Mouse (Mus musculus) hindbrain, postnatal 0 days (tissue): Measurements from ENCODE around the gene Fam111a. TPM values are rescaled to one million over a fixed set of nuclear protein-coding genes. Genes with fewer than 3 reads are reported as not detected.

Experiments
- ATAC-seq: fragments of 200-750 bp; cut with Nextera tagmentation; 2 replicates; pipeline ENCODE4 v1.8.0; 2017; ENCODE audit warnings: mild to moderate bottlenecking, moderate TSS enrichment, moderate library complexity
- DNase-seq: peaks from one replicate; pipeline ENCODE4 v3.0.0-alpha.2; 2015; ENCODE audit warnings: low spot score
- H3K27ac ChIP-seq: fragments of 300-500 bp; sonication (generic); 2 replicates; pipeline ENCODE4 v1.5.1; 2014; ENCODE audit warnings: mild to moderate bottlenecking
- H3K27me3 ChIP-seq: fragments of 300-500 bp; sonication (generic); 2 replicates; pipeline ENCODE4 v1.6.1; 2014; ENCODE audit warnings: low read length, mixed read lengths; ENCODE audit not compliant: insufficient read depth
- H3K36me3 ChIP-seq: fragments of 300-500 bp; sonication (generic); 2 replicates; pipeline ENCODE4 v1.6.1; 2014; ENCODE audit warnings: low read length, mixed read lengths; ENCODE audit not compliant: insufficient read depth
- H3K4me1 ChIP-seq: fragments of 300-500 bp; sonication (generic); 2 replicates; pipeline ENCODE4 v1.6.1; 2014; ENCODE audit warnings: antibody characterized with exemption, low read length, mixed read lengths; ENCODE audit not compliant: insufficient read depth
- H3K4me2 ChIP-seq: fragments of 300-500 bp; sonication (generic); 2 replicates; pipeline ENCODE4 v1.6.1; 2014; ENCODE audit warnings: low read depth, mild to moderate bottlenecking, low read length, moderate library complexity, mixed read lengths
- H3K4me3 ChIP-seq: fragments of 300-500 bp; sonication (generic); 2 replicates; pipeline ENCODE4 v1.5.1; 2014; ENCODE audit warnings: low read length
- H3K9ac ChIP-seq: fragments of 300-500 bp; sonication (generic); replicated peaks from 2 replicates; pipeline ENCODE4 v1.6.1; 2014; ENCODE audit warnings: mild to moderate bottlenecking, low read length, moderate library complexity, mixed read lengths
- H3K9me3 ChIP-seq: fragments of 300-500 bp; sonication (generic); 2 replicates; pipeline ENCODE4 v1.6.1; 2016; ENCODE audit warnings: low read length, mixed read lengths
- CTCF ChIP-seq: IDR thresholded peaks from 2 replicates; pipeline ENCODE4 v1.5.1; 2016; ENCODE audit warnings: antibody characterized with exemption, control low read depth, low read depth
- WGBS: fragments of 180-500 bp; shearing (Covaris S2); extraction: QIAGEN DNeasy Blood & Tissue Kit; methylation state at CpG from one replicate; pipeline ENCODE4 v1.1.7; 2014; 5-methylcytosine and 5-hydroxymethylcytosine counted together
- polyA plus RNA-seq: library from polyadenylated mRNA; unstranded; fragments of >200 nt; fragmentation: Nextera tagmentation; extraction: Ambion mirVana; gene quantifications from 2 replicates; pipeline ENCODE4 v1.2.1, GENCODE M21; 2015
- total RNA-seq: library from RNA; depleted of rRNA; stranded (reverse); fragments of >200 nt; gene quantifications from 2 replicates; pipeline ENCODE4 v1.2.3, GENCODE M21; 2014

Fam111a gene
- total and polyA plus RNA-seq, 2 experiments from 2014 or later, result 1.9 to 3.3 TPM

DNA sequence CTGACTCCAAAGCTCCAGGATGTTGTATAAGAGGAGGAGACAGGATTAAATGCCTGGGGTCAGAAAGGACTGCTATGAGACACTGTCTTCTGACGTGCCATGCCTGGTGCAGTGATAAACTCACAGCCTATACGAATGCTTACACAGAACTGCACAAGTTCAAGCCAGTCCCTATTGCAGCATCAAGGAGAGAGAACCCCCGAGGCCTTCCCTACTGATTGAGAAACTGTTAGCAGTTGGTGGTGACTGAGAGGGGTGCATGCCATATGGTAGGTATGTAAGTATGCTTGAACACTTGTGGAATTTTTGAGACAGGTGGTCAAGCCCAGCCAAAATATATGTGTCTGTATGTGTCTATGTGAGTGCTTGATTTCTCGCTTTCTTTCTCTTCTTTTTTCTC is 22.2 kb upstream of the Fam111a start:
- Histone ChIP-seq H3K4me2 (no peak overlapping the region), H3K27me3 (no peaks in the 10 kb centered on the region), H3K36me3 (no peaks in the 10 kb centered on the region), H3K4me3 (no peak overlapping the region), H3K4me1 (no peaks in the 10 kb centered on the region), H3K27ac (no peak overlapping the region), H3K9ac (no peak overlapping the region), H3K9me3 (no peaks in the 10 kb centered on the region)
- no peak for TF ChIP-seq CTCF
- ATAC-seq, result no peak
- no peak for DNase-seq
- WGBS, result 60% methylated on average over 4 of the region's 4 CpGs

GRCm38 (mm10) chr19:12537168-12537567 is 8.4 kb upstream of the Fam111a start:
- Histone ChIP-seq H3K9ac (no peak overlapping the region), H3K4me3 (no peak overlapping the region), H3K4me2 (no peak overlapping the region), H3K4me1 (no peaks in the 10 kb centered on the region), H3K9me3 (no peaks in the 10 kb centered on the region), H3K27ac (no peak overlapping the region), H3K27me3 (no peaks in the 10 kb centered on the region), H3K36me3 (no peaks in the 10 kb centered on the region)
- TF ChIP-seq CTCF, result no peak
- ATAC-seq (no peak), DNase-seq (no peak)

DNA sequence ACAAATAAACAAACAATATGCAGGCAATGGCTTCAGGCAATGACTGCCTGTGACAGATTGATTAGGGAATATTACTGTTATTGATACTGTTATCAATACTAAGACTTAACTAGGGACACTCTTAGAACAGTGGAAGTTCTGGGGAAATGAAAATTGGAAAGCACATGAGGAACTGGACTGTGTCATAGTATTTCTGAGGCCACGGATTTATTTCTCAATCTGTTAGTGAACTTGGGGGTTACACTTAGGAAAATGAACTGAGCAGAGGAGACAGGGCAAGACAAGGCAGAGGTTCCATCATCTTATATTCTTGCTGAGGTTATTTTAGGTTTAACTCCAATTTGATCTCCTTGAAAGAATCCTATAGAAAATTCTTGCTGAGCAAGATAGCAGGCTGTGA is 5.6 kb upstream of the Fam111a start:
- WGBS, result 85% methylated on average over 1 of the region's 1 CpGs
- ATAC-seq, result no peak
- Histone ChIP-seq H3K27ac (no peak overlapping the region), H3K27me3 (no peaks in the 10 kb centered on the region), H3K9ac (no peak overlapping the region), H3K36me3 (no peaks in the 10 kb centered on the region), H3K4me2 (no peak overlapping the region), H3K4me1 (no peaks in the 10 kb centered on the region), H3K9me3 (no peaks in the 10 kb centered on the region), H3K4me3 (no peak overlapping the region)
- DNase-seq, result no peak
- no peak for TF ChIP-seq CTCF

- Histone ChIP-seq H3K4me1 (no peaks in the 10 kb centered on the region), H3K27ac (no peak overlapping the region), H3K36me3 (no peaks in the 10 kb centered on the region), H3K9me3 (no peaks in the 10 kb centered on the region), H3K4me3 (no peak overlapping the region), H3K9ac (no peak overlapping the region), H3K27me3 (no peaks in the 10 kb centered on the region), H3K4me2 (no peak overlapping the region)
- WGBS, result 80% methylated on average over 3 of the region's 3 CpGs
- DNase-seq, result no peak
- no peak for ATAC-seq
- TF ChIP-seq CTCF, result no peak
Measured at GRCm38 (mm10) chr19:12540727-12541126, 4.8 kb upstream of the Fam111a start.

- no peak for TF ChIP-seq CTCF
- whole genome bisulfite sequencing, result 32% methylated on average over 2 of the region's 2 CpGs
- no peaks in the 10 kb centered on the region for H3K27me3 ChIP-seq
- H3K27ac ChIP-seq, result no peak overlapping the region
- H3K4me2 ChIP-seq, result no peak overlapping the region
- DNase-seq (no peak), ATAC-seq (no peak)
- H3K4me3 ChIP-seq, result no peak overlapping the region
- no peaks in the 10 kb centered on the region for H3K36me3 ChIP-seq
- H3K9me3 ChIP-seq, result no peaks in the 10 kb centered on the region
- no peak overlapping the region for H3K9ac ChIP-seq
- no peaks in the 10 kb centered on the region for H3K4me1 ChIP-seq
Measured at GRCm38 (mm10) chr19:12541644-12542043, 3.9 kb upstream of the Fam111a start.

DNA sequence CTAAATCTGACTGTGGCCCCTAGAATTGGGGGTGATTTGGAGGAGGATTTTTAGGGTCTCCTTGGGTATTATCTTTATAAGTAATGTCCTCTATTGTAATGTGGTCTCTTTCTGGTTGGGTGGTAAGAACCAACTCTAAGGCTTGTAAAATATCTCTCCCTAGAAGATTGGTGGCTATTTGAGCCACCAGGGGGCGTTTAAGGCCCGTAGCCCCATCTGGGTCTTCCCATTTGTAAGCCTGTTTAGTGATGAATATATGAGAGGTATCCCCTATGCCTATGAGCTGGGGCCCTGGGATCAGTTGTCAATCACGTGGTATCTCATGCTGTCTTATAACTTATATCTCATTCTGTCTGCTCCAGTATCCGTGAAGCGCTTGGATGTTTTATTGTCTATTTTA is 3.6 kb downstream of the Fam111a start:
- WGBS, result 75% methylated on average over 5 of the region's 5 CpGs
- H3K9ac ChIP-seq, result no peak overlapping the region
- no peaks in the 10 kb centered on the region for H3K27me3 ChIP-seq
- peak; percentile 30 for TF ChIP-seq CTCF
- DNase-seq (peak; percentile 3), ATAC-seq (no peak)
- H3K9me3 ChIP-seq, result no peaks in the 10 kb centered on the region
- H3K4me1 ChIP-seq, result no peaks in the 10 kb centered on the region
- H3K27ac ChIP-seq, result no peak overlapping the region
- no peak overlapping the region for H3K4me3 ChIP-seq
- H3K4me2 ChIP-seq, result no peak overlapping the region
- H3K36me3 ChIP-seq, result no peaks in the 10 kb centered on the region

DNA sequence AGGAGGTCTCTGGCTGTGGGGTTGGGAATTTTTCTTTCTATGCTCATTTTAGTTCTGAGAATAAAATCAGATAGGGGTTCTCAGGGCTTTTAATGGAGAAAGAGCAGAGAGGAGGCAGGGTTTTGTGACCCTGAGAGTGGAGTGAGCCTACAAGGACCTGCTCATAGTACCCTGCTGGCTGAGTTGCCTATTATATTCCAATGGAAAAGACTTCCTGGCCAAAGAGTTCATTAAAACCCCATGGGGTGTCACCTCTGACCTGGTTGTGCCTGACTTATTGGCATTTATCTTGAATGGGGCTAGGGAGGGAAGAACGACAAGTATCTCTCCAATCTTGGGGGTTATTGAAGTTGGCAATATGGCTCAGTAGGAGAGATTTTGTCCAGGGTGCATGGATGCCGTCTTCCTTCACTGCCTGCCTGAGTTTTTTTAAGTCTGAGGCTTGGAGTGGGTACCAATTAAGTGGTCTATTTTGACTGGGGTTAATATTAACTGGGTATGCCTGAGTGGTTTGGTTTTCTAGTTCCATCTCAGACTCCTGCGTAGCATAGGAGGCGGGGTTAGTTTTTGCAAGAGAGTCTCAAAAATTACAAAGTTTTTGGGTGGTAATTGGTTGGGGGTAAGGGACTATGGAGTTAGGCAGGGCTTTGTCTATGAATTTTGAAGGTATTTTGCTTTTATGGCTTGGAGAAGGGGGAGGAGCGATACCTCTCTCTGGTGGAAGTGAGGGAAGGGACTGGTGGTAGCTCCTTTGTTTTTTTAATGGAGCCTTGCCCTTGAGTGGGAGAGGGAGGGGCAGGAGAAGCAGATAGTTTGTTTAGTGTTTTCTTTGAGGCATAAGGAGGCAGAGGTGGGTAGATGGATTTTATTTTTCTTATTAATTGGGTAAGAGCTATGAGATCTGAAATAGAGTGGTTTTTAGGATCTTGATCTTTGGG is 4.7 kb downstream of the Fam111a start:
- WGBS, result 56% methylated on average over 5 of the region's 5 CpGs

More for the DNA sequence above, 4.7 kb downstream of the Fam111a start:
- DNase-seq (no peak), ATAC-seq (no peak)
- H3K27ac ChIP-seq, result no peak overlapping the region
- no peaks in the 10 kb centered on the region for H3K4me1 ChIP-seq
- no peaks in the 10 kb centered on the region for H3K27me3 ChIP-seq
- H3K9me3 ChIP-seq, result no peaks in the 10 kb centered on the region
- no peak overlapping the region for H3K4me3 ChIP-seq
- H3K4me2 ChIP-seq, result no peak overlapping the region
- no peak for TF ChIP-seq CTCF
- no peak overlapping the region for H3K9ac ChIP-seq
- H3K36me3 ChIP-seq, result no peaks in the 10 kb centered on the region
